Mouse (Mus musculus): ENCODE results near the gene Tnfrsf1a.

DNA sequence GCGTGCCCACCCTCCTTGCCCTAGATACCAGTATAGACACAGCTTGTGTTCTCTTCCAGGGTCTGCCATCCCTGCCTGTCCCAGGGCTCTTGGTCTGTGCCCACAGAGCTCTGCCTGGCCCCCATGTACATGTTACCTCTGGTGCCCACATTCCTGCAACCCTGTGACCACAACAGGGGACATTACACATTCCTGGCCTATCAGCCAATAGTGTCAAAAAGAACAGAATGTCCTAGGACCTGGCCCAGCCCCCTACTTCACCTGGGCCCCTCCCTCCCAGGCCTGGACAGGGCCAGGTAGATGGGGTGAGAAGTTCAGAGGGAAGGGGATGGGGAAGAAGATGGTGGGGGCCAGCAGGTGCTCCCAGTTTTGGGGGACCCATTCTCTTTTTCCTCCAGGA is 28.8 kb upstream of the Tnfrsf1a start, which contains the start of gene Scnn1a:
- TF ChIP-seq CTCF (IDR thresholded peaks at IDR 0.05; ENCODE audit: low read depth) = no peak
- TF ChIP-seq EP300 (IDR thresholded peaks at IDR 0.05; ENCODE audit: low read depth) = no peak

Data from liver, postnatal 0 days (tissue).